Mouse (Mus musculus) lung, embryonic 14.5 days (tissue): ENCODE data around the gene Trpc7. TPM values are rescaled to one million over a fixed set of nuclear protein-coding genes. Genes with fewer than 3 reads are reported as not detected.

Experiments used
- ATAC-seq: fragments of 200-750 bp; cut with Nextera tagmentation; 2 replicates; pipeline ENCODE4 v1.8.0; 2017; ENCODE audit warnings: mild to moderate bottlenecking, moderate TSS enrichment, moderate library complexity; ENCODE audit not compliant: insufficient read depth
- DNase-seq: peaks from one replicate; pipeline ENCODE4 v3.0.0-alpha.2; 2015
- H3K27ac ChIP-seq: fragments of 300-500 bp; sonication (generic); 2 replicates; pipeline ENCODE4 v1.5.1; 2014; ENCODE audit warnings: low read depth, mild to moderate bottlenecking, moderate library complexity
- H3K27me3 ChIP-seq: fragments of 300-500 bp; sonication (generic); 2 replicates; pipeline ENCODE4 v1.6.1; 2014; ENCODE audit warnings: low read length, control low read depth; ENCODE audit not compliant: insufficient read depth
- H3K36me3 ChIP-seq: fragments of 300-500 bp; sonication (generic); 2 replicates; pipeline ENCODE4 v1.6.1; 2014; ENCODE audit warnings: control low read depth; ENCODE audit not compliant: insufficient read depth
- H3K4me1 ChIP-seq: fragments of 300-500 bp; sonication (generic); 2 replicates; pipeline ENCODE4 v1.6.1; 2014; ENCODE audit warnings: antibody characterized with exemption, control low read depth; ENCODE audit not compliant: insufficient read depth
- H3K4me2 ChIP-seq: fragments of 300-500 bp; sonication (generic); 2 replicates; pipeline ENCODE4 v1.6.1; 2014; ENCODE audit warnings: mild to moderate bottlenecking
- H3K4me3 ChIP-seq: fragments of 300-500 bp; sonication (generic); 2 replicates; pipeline ENCODE4 v1.5.1; 2014; ENCODE audit warnings: low read depth, low read length
- H3K9ac ChIP-seq: fragments of 300-500 bp; sonication (generic); 2 replicates; pipeline ENCODE4 v1.6.1; 2014
- H3K9me3 ChIP-seq: fragments of 300-500 bp; sonication (generic); 2 replicates; pipeline ENCODE4 v1.6.1; 2016; ENCODE audit warnings: low read depth, low read length, control low read depth
- CTCF ChIP-seq: IDR thresholded peaks from 2 replicates; pipeline ENCODE4 v1.5.1; 2016; ENCODE audit warnings: antibody characterized with exemption, low read depth
- WGBS: fragments of 180-500 bp; shearing (Covaris S2); extraction: QIAGEN DNeasy Blood & Tissue Kit; methylation state at CpG from one replicate; pipeline ENCODE4 v1.1.7; 2014; 5-methylcytosine and 5-hydroxymethylcytosine counted together
- polyA plus RNA-seq: library from polyadenylated mRNA; unstranded; fragments of >200 nt; fragmentation: Nextera tagmentation; extraction: Ambion mirVana; gene quantifications from 2 replicates; pipeline ENCODE4 v1.2.1, GENCODE M21; 2014

Gene Trpc7
- polyA plus RNA-seq, 1 experiment from 2014 or later: not detected

GRCm38 (mm10) chr13:56853436-56853835 lies 42.4 kb downstream of the Trpc7 start:
- H3K4me3 ChIP-seq: no peak overlapping the region
- DNase-seq (no peak), ATAC-seq (no peak)
- no peak overlapping the region for H3K9ac ChIP-seq
- no peak overlapping the region for H3K4me2 ChIP-seq
- WGBS: 54% methylated on average over 5 of the region's 5 CpGs
- no peaks in the 10 kb centered on the region for H3K27me3 ChIP-seq
- H3K27ac ChIP-seq: no peak overlapping the region
- no peaks in the 10 kb centered on the region for H3K36me3 ChIP-seq
- no peaks in the 10 kb centered on the region for H3K4me1 ChIP-seq
- TF ChIP-seq CTCF: no peak
- no peaks in the 10 kb centered on the region for H3K9me3 ChIP-seq

DNA sequence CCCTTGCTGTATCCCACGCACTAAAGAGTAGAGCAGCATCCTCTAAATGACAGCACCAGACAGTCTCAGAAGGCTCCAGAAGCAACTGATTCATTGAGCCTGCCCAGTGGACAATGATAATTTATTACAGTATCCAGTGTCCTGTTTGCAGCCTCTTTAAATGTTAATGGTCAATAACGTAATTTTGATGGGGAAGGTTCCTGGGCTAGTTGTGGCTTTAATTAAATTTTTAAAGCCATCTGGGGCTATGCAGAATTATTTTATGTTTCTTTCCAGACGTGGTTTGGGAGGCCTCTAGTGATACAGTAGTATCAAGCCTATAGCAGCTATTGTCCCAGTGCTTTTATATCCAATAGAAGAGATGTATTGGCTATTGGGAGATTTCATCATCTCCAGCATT lies 49.9 kb downstream of the Trpc7 start:
- Histone ChIP-seq H3K4me1 (no peaks in the 10 kb centered on the region), H3K4me2 (no peak overlapping the region), H3K9ac (no peak overlapping the region), H3K27ac (no peak overlapping the region), H3K4me3 (no peak overlapping the region), H3K9me3 (no peaks in the 10 kb centered on the region), H3K27me3 (no peaks in the 10 kb centered on the region), H3K36me3 (no peaks in the 10 kb centered on the region)
- 78% methylated on average over 3 of the region's 3 CpGs for WGBS
- TF ChIP-seq CTCF: no peak
- DNase-seq (no peak), ATAC-seq (no peak)

DNA sequence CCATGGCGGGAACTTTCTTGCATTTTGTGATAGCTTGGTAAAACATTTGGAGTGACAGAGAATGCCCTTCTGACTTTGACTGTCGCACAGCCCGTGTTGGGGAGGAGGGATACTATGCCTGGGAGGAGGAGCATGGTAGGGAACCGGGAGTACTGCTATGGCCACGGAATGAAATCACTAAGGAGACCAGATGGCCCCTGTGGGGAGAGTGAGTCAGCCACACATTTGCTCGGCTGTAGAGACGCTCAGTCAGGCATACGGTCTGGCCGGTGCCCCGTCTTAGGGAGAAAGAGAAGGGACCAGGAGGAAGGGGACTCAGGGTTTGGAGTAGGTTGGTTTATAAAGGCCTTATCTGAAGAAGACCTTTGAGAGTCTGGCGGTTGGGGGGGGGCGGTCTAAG lies 80.3 kb downstream of the Trpc7 start:
- Histone ChIP-seq H3K4me3 (no peak overlapping the region), H3K36me3 (no peaks in the 10 kb centered on the region), H3K27me3 (no peaks in the 10 kb centered on the region), H3K9ac (no peak overlapping the region), H3K27ac (no peak overlapping the region), H3K9me3 (no peaks in the 10 kb centered on the region), H3K4me1 (no peaks in the 10 kb centered on the region), H3K4me2 (no peak overlapping the region)
- ATAC-seq (no peak), DNase-seq (no peak)
- TF ChIP-seq CTCF: no peak
- WGBS: 79% methylated on average over 12 of the region's 12 CpGs

- H3K27ac ChIP-seq: no peak overlapping the region
- no peaks in the 10 kb centered on the region for H3K9me3 ChIP-seq
- ATAC-seq (peak; percentile 87; the same call in 1 of the 2 replicates), DNase-seq (peak; percentile 96)
- WGBS: 6% methylated on average over 27 of the region's 27 CpGs
- peak overlapping the region; percentile 11; the same call in 1 of the 2 replicates for H3K4me3 ChIP-seq
- no peaks in the 10 kb centered on the region for H3K27me3 ChIP-seq
- TF ChIP-seq CTCF: peak; percentile 99
- H3K9ac ChIP-seq: peak overlapping the region; percentile 21; the same call in 1 of the 2 replicates
- no peaks in the 10 kb centered on the region for H3K4me1 ChIP-seq
- no peaks in the 10 kb centered on the region for H3K36me3 ChIP-seq
- peak overlapping the region; percentile 61 for H3K4me2 ChIP-seq
Observed at GRCm38 (mm10) chr13:56806776-56807490, 88.9 kb downstream of the Trpc7 start.

DNA sequence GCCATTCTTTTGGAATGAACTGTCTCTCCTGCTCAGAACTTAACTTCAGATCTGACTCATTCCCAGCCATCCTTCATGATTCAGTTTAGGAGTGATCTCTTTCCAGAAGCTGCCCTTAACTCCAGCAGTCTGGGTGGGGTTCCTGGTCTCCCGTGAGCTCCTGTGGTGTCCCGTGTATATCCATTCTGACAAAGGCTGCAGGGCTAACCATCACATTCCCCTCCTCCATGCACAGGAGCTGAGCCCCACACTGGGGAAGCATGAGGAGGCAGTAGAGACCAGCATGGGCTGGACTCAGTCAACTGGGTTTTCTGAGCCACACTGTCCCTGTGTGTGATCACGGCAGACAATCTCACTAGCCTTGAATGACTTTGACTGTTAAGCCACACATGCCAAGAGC lies 90.7 kb downstream of the Trpc7 start:
- Histone ChIP-seq H3K27ac (no peak overlapping the region), H3K4me2 (no peak overlapping the region), H3K9me3 (no peaks in the 10 kb centered on the region), H3K4me1 (no peaks in the 10 kb centered on the region), H3K36me3 (no peaks in the 10 kb centered on the region), H3K9ac (no peak overlapping the region), H3K27me3 (no peaks in the 10 kb centered on the region), H3K4me3 (no peak overlapping the region)
- 72% methylated on average over 3 of the region's 3 CpGs for WGBS
- no peak for ATAC-seq
- no peak for DNase-seq
- TF ChIP-seq CTCF: no peak

GRCm38 (mm10) chr13:56797459-56797858 lies 98.3 kb downstream of the Trpc7 start:
- H3K9ac ChIP-seq: no peak overlapping the region
- no peak for TF ChIP-seq CTCF
- no peak overlapping the region for H3K4me2 ChIP-seq
- no peak overlapping the region for H3K4me3 ChIP-seq
- no peaks in the 10 kb centered on the region for H3K27me3 ChIP-seq
- no peaks in the 10 kb centered on the region for H3K9me3 ChIP-seq
- ATAC-seq: no peak
- H3K27ac ChIP-seq: no peak overlapping the region
- H3K36me3 ChIP-seq: no peaks in the 10 kb centered on the region
- WGBS: 62% methylated on average over 7 of the region's 7 CpGs
- no peaks in the 10 kb centered on the region for H3K4me1 ChIP-seq
- DNase-seq: no peak

- ATAC-seq (no peak), DNase-seq (no peak)
- H3K9me3 ChIP-seq: no peaks in the 10 kb centered on the region
- no peak overlapping the region for H3K9ac ChIP-seq
- H3K4me1 ChIP-seq: no peaks in the 10 kb centered on the region
- H3K4me2 ChIP-seq: no peak overlapping the region
- no peak overlapping the region for H3K4me3 ChIP-seq
- WGBS: 77% methylated on average over 7 of the region's 7 CpGs
- H3K27ac ChIP-seq: no peak overlapping the region
- no peaks in the 10 kb centered on the region for H3K27me3 ChIP-seq
- no peaks in the 10 kb centered on the region for H3K36me3 ChIP-seq
- TF ChIP-seq CTCF: no peak
Observed at GRCm38 (mm10) chr13:56795501-56795900, 100.3 kb downstream of the Trpc7 start.
